In the genomic region with DNA sequence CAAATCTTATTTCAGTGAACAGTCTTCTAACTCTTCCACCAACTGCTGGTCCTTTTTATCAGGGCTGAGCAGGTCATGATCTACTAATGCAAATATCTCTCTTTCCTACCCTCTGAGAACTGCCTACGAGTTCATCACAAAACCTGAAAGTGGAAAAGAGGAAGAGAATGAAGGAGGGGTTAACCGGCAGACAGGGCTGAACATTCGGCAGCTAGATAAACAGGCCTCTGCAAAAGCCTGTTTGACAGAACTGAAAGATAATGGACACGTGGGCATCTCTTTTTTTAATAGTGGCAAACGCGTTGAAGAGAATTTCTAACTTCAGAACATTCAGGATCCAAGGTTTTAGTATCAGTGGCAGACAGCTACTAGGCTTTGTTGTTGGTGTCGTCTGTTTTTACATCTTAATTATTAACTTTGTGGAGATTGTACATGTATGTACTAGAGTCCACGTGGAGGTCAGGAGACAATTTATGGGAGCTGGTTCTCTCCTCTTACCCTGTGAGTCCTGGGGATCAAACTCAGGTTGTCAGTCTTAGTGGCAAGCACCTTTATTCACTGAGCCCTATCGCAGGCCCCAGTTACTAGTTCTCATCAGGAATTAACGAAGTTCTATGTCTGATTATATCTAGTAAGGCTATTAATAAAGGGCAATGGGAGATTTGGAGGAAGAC, we compare ENCODE assay signal across 8 mouse cellular contexts. TPM values are rescaled to one million over a fixed set of nuclear protein-coding genes. Genes with fewer than 3 reads are reported as not detected.
DNase-seq lines count a peak whose midpoint lies in the region; ATAC-seq and TF ChIP-seq lines count a peak whose summit lies in the region.

No protein-coding gene starts in this region.

- no peak overlapping the region for H3K4me3 ChIP-seq in kidney, postnatal 0 days (replicated peaks; ENCODE audit: low read depth, low read length)
- H3K4me3 ChIP-seq in intestine, postnatal 0 days (ENCODE audit: low read depth, low read length) = peak overlapping the region; percentile 97; the same call in 1 of the 2 replicates
- peak overlapping the region; percentile 98 for H3K4me3 ChIP-seq in neural tube, embryonic 13.5 days

- no peak for TF ChIP-seq CTCF in kidney, postnatal 0 days (IDR thresholded peaks at IDR 0.05; ENCODE audit: low read depth)
- no peak for TF ChIP-seq CTCF in intestine, postnatal 0 days (IDR thresholded peaks at IDR 0.05; ENCODE audit: low read depth)

- no peaks in the 10 kb centered on the region for H3K27me3 ChIP-seq in kidney, postnatal 0 days (ENCODE audit: insufficient read depth, low read length)
- H3K27me3 ChIP-seq in intestine, postnatal 0 days (replicated peaks; ENCODE audit: control insufficient read depth, insufficient read depth, low read length) = no peaks in the 10 kb centered on the region
- no peaks in the 10 kb centered on the region for H3K27me3 ChIP-seq in neural tube, embryonic 13.5 days

- H3K4me2 ChIP-seq in kidney, postnatal 0 days (ENCODE audit: low read length) = peak overlapping the region; percentile 81; the same call in 1 of the 2 replicates
- H3K4me2 ChIP-seq in intestine, postnatal 0 days (replicated peaks; ENCODE audit: low read depth) = peak overlapping the region; percentile 96
- H3K4me2 ChIP-seq in neural tube, embryonic 13.5 days = peak overlapping the region; percentile 89

- ATAC-seq in kidney, postnatal 0 days (replicated peaks; ENCODE audit: low FRiP score, low read depth) = no peak
- peak; percentile 25; the same call in 1 of the 2 replicates for ATAC-seq in intestine, postnatal 0 days
- ATAC-seq in neural tube, embryonic 13.5 days (ENCODE audit: low read depth) = no peak

- no peaks in the 10 kb centered on the region for H3K9me3 ChIP-seq in kidney, postnatal 0 days (replicated peaks; ENCODE audit: low read length)
- H3K9me3 ChIP-seq in intestine, postnatal 0 days (ENCODE audit: control insufficient read depth) = no peaks in the 10 kb centered on the region
- no peaks in the 10 kb centered on the region for H3K9me3 ChIP-seq in neural tube, embryonic 13.5 days

- H3K27ac ChIP-seq in kidney, postnatal 0 days = no peak overlapping the region
- peak overlapping the region; percentile 60; the same call in 1 of the 2 replicates for H3K27ac ChIP-seq in intestine, postnatal 0 days (ENCODE audit: low read depth, low read length)
- no peak overlapping the region for H3K27ac ChIP-seq in neural tube, embryonic 13.5 days (replicated peaks)

- 62% methylated on average over 10 of the region's 10 CpGs for WGBS in kidney, postnatal 0 days
- WGBS in intestine, postnatal 0 days = 38% methylated on average over 10 of the region's 10 CpGs
- WGBS in neural tube, embryonic 13.5 days = 81% methylated on average over 10 of the region's 10 CpGs

- DNase-seq in kidney, postnatal 0 days (ENCODE audit: low spot score) = no peak
- DNase-seq in kidney, postnatal 14 days = no peak
- peak; percentile 78 for DNase-seq in c-Kit-positive CD71-positive TER-119-positive erythroid progenitor cells, embryonic 14.5 days (ENCODE audit: low spot score)
- DNase-seq in thymus, adult 18-20 months = no peak
- DNase-seq in kidney, adult 9 months = no peak
- no peak for DNase-seq in adrenal gland, postnatal 36 days

- no peaks in the 10 kb centered on the region for H3K36me3 ChIP-seq in kidney, postnatal 0 days (ENCODE audit: insufficient read depth, low read length)
- H3K36me3 ChIP-seq in intestine, postnatal 0 days (ENCODE audit: control insufficient read depth, insufficient read depth) = no peaks in the 10 kb centered on the region
- H3K36me3 ChIP-seq in neural tube, embryonic 13.5 days = no peaks in the 10 kb centered on the region

- 0 out of 2 replicates have a peak, but pooled peaks cover 15% of the 10 kb centered on the region for H3K4me1 ChIP-seq in kidney, postnatal 0 days (replicated peaks; ENCODE audit: insufficient read depth, low read length)
- H3K4me1 ChIP-seq in intestine, postnatal 0 days (replicated peaks; ENCODE audit: control insufficient read depth, insufficient read depth, low read length) = no peaks in the 10 kb centered on the region; the same call in 1 of the 2 replicates
- H3K4me1 ChIP-seq in neural tube, embryonic 13.5 days (replicated peaks) = peaks cover 57% of the 10 kb centered on the region

- no peak overlapping the region for H3K9ac ChIP-seq in kidney, postnatal 0 days (ENCODE audit: low read depth, low read length)
- H3K9ac ChIP-seq in intestine, postnatal 0 days (ENCODE audit: low read depth, low read length) = peak overlapping the region; percentile 27; the same call in 1 of the 2 replicates
- H3K9ac ChIP-seq in neural tube, embryonic 13.5 days = peak overlapping the region; percentile 26; the same call in 1 of the 2 replicates

RNA-seq across cellular contexts. Expression of gene Smap2, which starts 2.3 kb away (rescaled TPM):
- polyA plus RNA-seq in kidney, postnatal 0 days (2015; fragmentation: Nextera tagmentation; extraction: Ambion mirVana) = 12.1 and 14.1 TPM in 2 replicates
- polyA plus RNA-seq in intestine, postnatal 0 days (2015; fragmentation: Nextera tagmentation; extraction: Ambion mirVana) = 23.2 and 26.0 TPM in 2 replicates
- polyA plus RNA-seq in neural tube, embryonic 13.5 days (2015; fragmentation: Nextera tagmentation; extraction: Ambion mirVana) = 42.0 and 42.4 TPM in 2 replicates
- 10 to 100 TPM; 30.8 to 32.1 TPM for total RNA-seq in adrenal gland, postnatal 36 days (2021)

RNA-seq across cellular contexts. Expression of gene Col9a2, which starts 24.5 kb away (rescaled TPM):
- polyA plus RNA-seq in kidney, postnatal 0 days (2015; fragmentation: Nextera tagmentation; extraction: Ambion mirVana) = 2.8 and 3.0 TPM in 2 replicates
- polyA plus RNA-seq in intestine, postnatal 0 days (2015; fragmentation: Nextera tagmentation; extraction: Ambion mirVana) = 3.9 TPM in 2 replicates
- 17.7 and 24.4 TPM in 2 replicates for polyA plus RNA-seq in neural tube, embryonic 13.5 days (2015; fragmentation: Nextera tagmentation; extraction: Ambion mirVana)
- total RNA-seq in adrenal gland, postnatal 36 days (2021) = under 1 TPM; 0.43 to 0.72 TPM
